Mouse (Mus musculus) forebrain, embryonic 15.5 days (tissue): ENCODE measurements around the gene Gjb5. TPM values are rescaled to one million over a fixed set of nuclear protein-coding genes. Genes with fewer than 3 reads are reported as not detected.

Experiments
- ATAC-seq: fragments of 200-750 bp; cut with Nextera tagmentation; replicated peaks from 2 replicates; pipeline ENCODE4 v1.8.0; 2017; ENCODE audit warnings: mild to moderate bottlenecking, moderate TSS enrichment, moderate library complexity
- H3K27ac ChIP-seq: fragments of 300-500 bp; sonication (generic); replicated peaks from 2 replicates; pipeline ENCODE4 v1.5.1; 2015; ENCODE audit warnings: mild to moderate bottlenecking, inconsistent platforms
- H3K27me3 ChIP-seq: fragments of 300-500 bp; sonication (generic); 2 replicates; pipeline ENCODE4 v1.6.1; 2015; ENCODE audit warnings: inconsistent platforms
- H3K36me3 ChIP-seq: fragments of 300-500 bp; sonication (generic); 2 replicates; pipeline ENCODE4 v1.6.1; 2015; ENCODE audit warnings: mild to moderate bottlenecking, inconsistent platforms
- H3K4me1 ChIP-seq: fragments of 300-500 bp; sonication (generic); 2 replicates; pipeline ENCODE4 v1.6.1; 2015; ENCODE audit warnings: inconsistent platforms
- H3K4me2 ChIP-seq: fragments of 300-500 bp; sonication (generic); replicated peaks from 2 replicates; pipeline ENCODE4 v1.6.1; 2015; ENCODE audit warnings: mild to moderate bottlenecking, inconsistent platforms
- H3K4me3 ChIP-seq: fragments of 300-500 bp; sonication (generic); 2 replicates; pipeline ENCODE4 v1.5.1; 2015; ENCODE audit warnings: mild to moderate bottlenecking, inconsistent platforms
- H3K9ac ChIP-seq: fragments of 300-500 bp; sonication (generic); replicated peaks from 2 replicates; pipeline ENCODE4 v1.6.1; 2015; ENCODE audit warnings: mild to moderate bottlenecking, inconsistent platforms
- H3K9me3 ChIP-seq: fragments of 300-500 bp; sonication (generic); 2 replicates; pipeline ENCODE4 v1.6.1; 2016; ENCODE audit warnings: inconsistent platforms
- WGBS: fragments of 180-500 bp; shearing (Covaris S2); methylation state at CpG from one replicate; pipeline ENCODE4 v1.1.7; 2015; ENCODE audit warnings: mixed read lengths; 5-methylcytosine and 5-hydroxymethylcytosine counted together
- polyA plus RNA-seq: library from polyadenylated mRNA; unstranded; fragments of >200 nt; fragmentation: Nextera tagmentation; extraction: Ambion mirVana; gene quantifications from 2 replicates; pipeline ENCODE4 v1.2.1, GENCODE M21; 2015

Gjb5 gene
- polyA plus RNA-seq, 1 experiment from 2014 or later: not detected

GRCm38 (mm10) chr4:127368379-127368973, 10.5 kb upstream of the Gjb5 start:
- H3K27me3 ChIP-seq: 0 out of 2 replicates have a peak, but pooled peaks cover 7% of the 10 kb centered on the region
- H3K4me3 ChIP-seq: no peak overlapping the region
- peak; percentile 61; the same call in 1 of the 2 replicates for ATAC-seq
- H3K9me3 ChIP-seq: no peaks in the 10 kb centered on the region
- no peak overlapping the region for H3K9ac ChIP-seq
- no peak overlapping the region for H3K4me2 ChIP-seq
- no peaks in the 10 kb centered on the region for H3K36me3 ChIP-seq
- no peak overlapping the region for H3K27ac ChIP-seq
- peaks cover 4% of the 10 kb centered on the region for H3K4me1 ChIP-seq
- 32% methylated on average over 13 of the region's 13 CpGs for WGBS

- ATAC-seq: no peak
- WGBS: 16% methylated on average over 4 of the region's 4 CpGs
- H3K9me3 ChIP-seq: no peaks in the 10 kb centered on the region
- H3K27me3 ChIP-seq: 0 out of 2 replicates have a peak, but pooled peaks cover 7% of the 10 kb centered on the region
- no peak overlapping the region for H3K27ac ChIP-seq
- H3K4me2 ChIP-seq: no peak overlapping the region
- no peaks in the 10 kb centered on the region for H3K36me3 ChIP-seq
- H3K9ac ChIP-seq: no peak overlapping the region
- H3K4me1 ChIP-seq: peaks cover 4% of the 10 kb centered on the region
- H3K4me3 ChIP-seq: no peak overlapping the region
These were observed 7.9 kb upstream of the Gjb5 start for GRCm38 (mm10) chr4:127365834-127366233.

GRCm38 (mm10) chr4:127365433-127365832, 7.5 kb upstream of the Gjb5 start:
- ATAC-seq: no peak
- Histone ChIP-seq H3K36me3 (no peaks in the 10 kb centered on the region), H3K9me3 (no peaks in the 10 kb centered on the region), H3K4me1 (peaks cover 4% of the 10 kb centered on the region), H3K4me2 (no peak overlapping the region), H3K27ac (no peak overlapping the region), H3K4me3 (no peak overlapping the region), H3K9ac (no peak overlapping the region), H3K27me3 (0 out of 2 replicates have a peak, but pooled peaks cover 7% of the 10 kb centered on the region)
- WGBS: 15% methylated on average over 5 of the region's 5 CpGs

- WGBS: 66% methylated on average over 6 of the region's 6 CpGs
- Histone ChIP-seq H3K9ac (no peak overlapping the region), H3K27ac (no peak overlapping the region), H3K9me3 (no peaks in the 10 kb centered on the region), H3K36me3 (no peaks in the 10 kb centered on the region), H3K4me1 (peaks cover 4% of the 10 kb centered on the region), H3K4me3 (no peak overlapping the region), H3K4me2 (no peak overlapping the region), H3K27me3 (0 out of 2 replicates have a peak, but pooled peaks cover 7% of the 10 kb centered on the region)
- no peak for ATAC-seq
These were observed 6.5 kb upstream of the Gjb5 start for GRCm38 (mm10) chr4:127364431-127364830.

- 59% methylated on average over 4 of the region's 4 CpGs for WGBS
- ATAC-seq: no peak
These were observed 5.3 kb upstream of the Gjb5 start for GRCm38 (mm10) chr4:127363331-127363730.

GRCm38 (mm10) chr4:127362520-127362919, 4.5 kb upstream of the Gjb5 start:
- WGBS: 95% methylated on average over 3 of the region's 3 CpGs
- Histone ChIP-seq H3K27me3 (no peaks in the 10 kb centered on the region), H3K4me3 (no peak overlapping the region), H3K4me1 (no peaks in the 10 kb centered on the region), H3K36me3 (no peaks in the 10 kb centered on the region), H3K27ac (no peak overlapping the region), H3K9ac (no peak overlapping the region), H3K9me3 (no peaks in the 10 kb centered on the region), H3K4me2 (no peak overlapping the region)
- no peak for ATAC-seq

More at GRCm38 (mm10) chr4:127363331-127363730, 5.3 kb upstream of the Gjb5 start:
- H3K9me3 ChIP-seq: no peaks in the 10 kb centered on the region
- no peak overlapping the region for H3K27ac ChIP-seq
- H3K9ac ChIP-seq: no peak overlapping the region
- no peaks in the 10 kb centered on the region for H3K27me3 ChIP-seq
- no peak overlapping the region for H3K4me3 ChIP-seq
- no peaks in the 10 kb centered on the region for H3K4me1 ChIP-seq
- H3K36me3 ChIP-seq: no peaks in the 10 kb centered on the region
- H3K4me2 ChIP-seq: no peak overlapping the region

- Histone ChIP-seq H3K27ac (no peak overlapping the region), H3K27me3 (no peaks in the 10 kb centered on the region), H3K4me3 (no peak overlapping the region), H3K4me2 (no peak overlapping the region), H3K9ac (no peak overlapping the region), H3K9me3 (no peaks in the 10 kb centered on the region), H3K36me3 (no peaks in the 10 kb centered on the region), H3K4me1 (no peaks in the 10 kb centered on the region)
- ATAC-seq: no peak
- WGBS: 77% methylated on average over 15 of the region's 15 CpGs
These were observed 3.2 kb downstream of the Gjb5 start for GRCm38 (mm10) chr4:127354506-127355485.

- no peak within 1 kb of the TSS for H3K4me2 ChIP-seq
- no peak for ATAC-seq
- no peak within 1 kb of the TSS for H3K27ac ChIP-seq
- H3K4me3 ChIP-seq: no peak within 1 kb of the TSS
- no peaks in the 10 kb centered on the region for H3K4me1 ChIP-seq
- no peaks in the 10 kb centered on the region for H3K36me3 ChIP-seq
- H3K9ac ChIP-seq: no peak within 1 kb of the TSS
- no peaks in the 10 kb centered on the region for H3K9me3 ChIP-seq
- no peaks in the 10 kb centered on the region for H3K27me3 ChIP-seq
- 37% methylated on average over 8 of the region's 8 CpGs for WGBS
These were observed 4.0 kb downstream of the Gjb5 start, which contains the start of gene Gjb4 for GRCm38 (mm10) chr4:127353951-127354438. Gene Gjb4, minus strand, starts transcription at chr4:127354081.

- Histone ChIP-seq H3K36me3 (no peaks in the 10 kb centered on the region), H3K4me1 (no peaks in the 10 kb centered on the region), H3K4me3 (no peak overlapping the region), H3K9ac (no peak overlapping the region), H3K4me2 (no peak overlapping the region), H3K27me3 (no peaks in the 10 kb centered on the region), H3K9me3 (no peaks in the 10 kb centered on the region), H3K27ac (no peak overlapping the region)
- ATAC-seq: no peak
- WGBS: 25% methylated on average over 1 of the region's 1 CpGs
These were observed 5.4 kb downstream of the Gjb5 start for GRCm38 (mm10) chr4:127352594-127352993.

- ATAC-seq: no peak
- H3K4me3 ChIP-seq: no peak overlapping the region
- H3K9me3 ChIP-seq: no peaks in the 10 kb centered on the region
- no peak overlapping the region for H3K9ac ChIP-seq
- H3K36me3 ChIP-seq: no peaks in the 10 kb centered on the region
- no peak overlapping the region for H3K4me2 ChIP-seq
- H3K4me1 ChIP-seq: no peaks in the 10 kb centered on the region
- WGBS: 63% methylated on average over 4 of the region's 4 CpGs
- H3K27me3 ChIP-seq: no peaks in the 10 kb centered on the region
- no peak overlapping the region for H3K27ac ChIP-seq
These were observed 8.3 kb downstream of the Gjb5 start for GRCm38 (mm10) chr4:127349560-127350300.

GRCm38 (mm10) chr4:127345000-127345399, 13.0 kb downstream of the Gjb5 start:
- H3K9ac ChIP-seq: no peak overlapping the region
- H3K27me3 ChIP-seq: no peaks in the 10 kb centered on the region
- no peaks in the 10 kb centered on the region for H3K36me3 ChIP-seq
- no peaks in the 10 kb centered on the region for H3K9me3 ChIP-seq
- no peak overlapping the region for H3K4me2 ChIP-seq
- ATAC-seq: no peak
- 88% methylated on average over 5 of the region's 5 CpGs for WGBS
- no peak overlapping the region for H3K4me3 ChIP-seq
- H3K4me1 ChIP-seq: no peaks in the 10 kb centered on the region
- no peak overlapping the region for H3K27ac ChIP-seq
